Mouse (Mus musculus) right cerebral cortex, postnatal 36 days (tissue): ENCODE results near the gene Nr1h4.
"Not testable (repeated sequence)": the region's sequence is repeated elsewhere in the genome, so short reads cannot be mapped to it uniquely, and the experiment has no call there.

Experiments
- DNase-seq, 2 experiments: peaks; one replicate each; pipeline ENCODE4 v3.0.0; 2022; ENCODE audit warnings: low spot score in 2 of 2, mixed read lengths in 1 of 2

Nr1h4 gene

DNA sequence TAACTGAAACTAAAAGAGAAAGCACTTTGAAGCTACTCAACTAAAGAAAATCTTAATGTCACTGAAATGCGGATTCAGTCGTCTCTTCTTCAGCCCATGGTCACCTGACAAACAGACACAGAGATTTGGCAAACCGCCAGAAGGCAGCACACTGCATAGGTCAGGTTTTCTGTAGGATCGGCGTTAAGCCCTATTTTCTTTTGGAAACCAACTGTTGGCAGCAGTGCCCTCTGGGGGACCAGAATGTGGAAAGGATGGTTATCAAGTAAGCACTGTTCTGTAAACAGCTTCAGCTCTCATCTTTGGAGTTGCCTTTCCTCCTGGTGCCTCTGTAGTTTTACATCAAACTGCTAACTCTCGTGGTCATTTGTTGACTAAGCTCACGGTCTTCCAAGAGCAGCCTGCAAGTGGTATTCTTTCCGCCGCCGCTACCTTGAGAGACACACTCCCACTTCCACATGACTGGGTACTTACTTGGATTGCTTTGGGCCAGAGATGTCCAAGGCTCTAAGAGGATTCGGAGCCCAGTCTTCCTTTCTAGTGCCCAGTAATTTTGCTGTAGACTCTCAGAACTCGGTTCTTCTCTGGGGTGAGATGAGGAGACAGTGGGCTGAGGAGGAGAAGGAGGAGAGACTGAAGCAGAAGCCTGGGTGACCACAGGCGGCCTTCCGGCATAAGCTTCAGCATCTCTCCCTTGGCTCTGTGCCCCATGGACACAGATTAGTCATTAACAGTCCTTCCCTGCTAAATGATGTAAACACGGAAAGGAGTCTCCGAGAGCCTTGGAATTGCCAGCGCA, at the start of gene Nr1h4:
Gene Nr1h4, minus strand, starts transcription at position 657 of the 799 bp plus-strand sequence.
- no peak for DNase-seq

DNA sequence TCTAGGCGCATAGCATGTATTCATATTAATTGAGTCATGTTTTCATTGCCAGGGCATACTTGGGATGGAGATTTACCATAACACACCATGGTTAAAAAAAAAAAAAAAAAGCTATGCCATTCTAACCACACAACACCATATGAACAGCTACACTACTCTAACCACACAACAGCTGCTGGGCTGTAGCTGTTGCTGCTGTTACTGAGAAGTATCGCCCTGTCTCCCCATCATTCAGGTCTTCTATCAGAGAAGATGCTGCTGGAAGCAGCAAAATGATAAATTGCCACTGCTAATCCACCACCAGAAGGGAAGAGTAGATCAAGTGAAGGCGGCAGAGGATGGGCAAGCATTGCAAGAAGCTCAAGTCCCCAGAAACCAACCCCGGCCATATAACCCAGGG, 45.4 kb upstream of the Nr1h4 start:
- DNase-seq = no peak

DNA sequence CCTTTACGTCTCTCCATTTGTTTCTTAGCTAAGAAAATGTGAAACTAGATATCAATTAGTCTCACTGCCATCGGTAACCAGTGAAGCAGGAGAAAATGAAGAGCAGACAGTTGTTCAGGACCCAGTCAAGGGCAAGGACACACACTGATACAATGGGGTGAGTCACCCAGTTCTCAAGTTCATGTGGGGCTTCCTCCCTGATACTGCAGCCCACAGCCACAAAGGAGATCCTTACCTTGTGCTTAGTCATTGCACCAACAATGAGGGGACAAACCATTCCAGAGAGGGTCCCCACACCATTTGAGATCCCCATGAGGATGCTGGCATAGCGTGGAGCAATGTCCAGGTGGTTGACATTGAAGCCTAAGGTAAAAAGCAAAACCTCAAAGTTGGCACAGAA, 44.3 kb upstream of the Nr1h4 start:
- DNase-seq = no peak

DNA sequence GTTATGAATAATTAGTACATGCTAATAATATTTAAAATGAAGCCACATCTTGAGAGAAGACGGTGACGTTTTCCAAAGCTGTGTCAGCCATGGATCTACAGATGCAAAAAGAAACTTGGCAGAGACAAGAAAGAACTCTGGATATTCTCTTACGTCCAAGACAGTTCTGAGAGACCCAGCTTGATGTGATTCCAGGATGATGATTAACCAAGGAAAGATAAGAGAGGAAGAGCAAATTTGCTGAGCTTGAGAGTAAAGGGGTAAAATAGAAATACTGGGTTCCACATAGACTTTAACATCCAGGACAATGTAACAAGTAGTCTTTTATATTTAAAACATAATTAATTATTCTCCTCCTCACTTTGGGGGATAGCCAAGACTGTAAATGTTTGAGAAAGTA, 40.0 kb upstream of the Nr1h4 start:
- DNase-seq = no peak

DNA sequence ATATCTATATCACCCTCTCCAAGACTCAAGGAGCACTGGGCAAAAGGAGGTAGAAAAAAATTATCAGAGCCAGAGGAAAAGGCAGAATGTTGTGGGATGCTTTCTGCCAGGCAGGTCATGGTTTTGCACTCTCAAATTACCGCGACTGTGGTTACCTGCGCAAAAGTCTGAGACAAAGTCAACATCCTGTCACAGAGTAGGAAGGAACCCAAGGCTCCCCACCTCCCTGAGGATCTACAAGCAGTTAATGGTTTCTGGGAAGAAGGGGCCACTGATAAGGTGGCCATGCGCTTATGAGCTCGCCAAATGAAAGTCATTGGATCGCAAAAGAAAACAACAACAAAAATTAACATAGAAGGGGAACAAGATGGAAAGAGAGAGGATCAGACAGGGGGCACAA, 39.6 kb upstream of the Nr1h4 start:
- no peak for DNase-seq

DNA sequence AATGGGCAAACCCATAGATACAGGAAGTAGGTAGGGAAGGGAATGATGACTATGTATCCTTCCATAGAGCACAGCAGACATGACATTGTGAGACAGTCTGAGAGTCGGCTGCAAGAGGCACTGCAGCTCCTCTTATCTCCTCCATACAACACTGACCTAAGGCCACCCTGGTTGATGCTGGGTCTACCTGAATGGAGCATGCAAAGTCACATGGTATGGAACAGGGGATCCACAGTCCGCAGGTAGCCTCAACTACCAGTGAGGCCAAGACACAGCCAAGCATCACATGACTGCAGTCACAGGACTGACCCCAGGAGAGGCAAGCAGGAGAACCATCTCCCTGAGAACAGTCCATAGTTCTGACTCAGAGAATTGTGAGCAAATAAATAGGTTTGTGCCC, 34.0 kb upstream of the Nr1h4 start:
- no peak for DNase-seq

DNA sequence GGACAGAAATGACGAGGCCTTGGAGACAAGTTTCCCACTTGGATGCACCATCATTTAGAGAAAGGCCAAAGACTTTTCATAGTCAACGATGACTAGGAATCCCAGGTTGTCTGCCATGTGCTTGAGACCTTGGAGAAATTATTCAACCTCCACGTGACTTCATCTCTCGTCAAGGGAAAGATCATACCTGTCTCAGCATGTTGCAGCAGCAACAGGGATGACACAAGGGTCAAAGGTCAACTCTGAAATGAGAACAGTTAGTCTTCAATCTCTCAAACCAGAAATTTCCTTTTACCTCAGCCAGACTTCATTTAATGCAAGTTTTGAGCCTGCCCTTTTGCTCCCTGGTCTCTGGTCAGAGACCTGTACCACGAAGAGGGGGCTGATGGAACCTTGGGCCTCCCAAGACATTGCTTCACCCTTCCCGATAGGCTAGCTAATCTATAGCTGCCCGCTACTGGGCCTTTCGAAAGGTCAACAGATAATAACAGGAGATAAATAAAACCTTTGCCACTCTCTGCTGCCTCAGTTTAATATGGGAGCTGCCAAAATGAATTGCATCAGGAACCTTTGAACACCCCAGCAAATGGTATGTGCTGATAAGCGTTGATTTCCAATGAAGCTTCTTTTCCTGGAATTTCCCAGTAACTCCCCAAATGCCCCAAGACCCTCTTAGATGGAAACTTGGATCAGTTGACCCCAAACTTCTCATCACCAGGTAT, 32.1 kb upstream of the Nr1h4 start:
- DNase-seq = no peak

DNA sequence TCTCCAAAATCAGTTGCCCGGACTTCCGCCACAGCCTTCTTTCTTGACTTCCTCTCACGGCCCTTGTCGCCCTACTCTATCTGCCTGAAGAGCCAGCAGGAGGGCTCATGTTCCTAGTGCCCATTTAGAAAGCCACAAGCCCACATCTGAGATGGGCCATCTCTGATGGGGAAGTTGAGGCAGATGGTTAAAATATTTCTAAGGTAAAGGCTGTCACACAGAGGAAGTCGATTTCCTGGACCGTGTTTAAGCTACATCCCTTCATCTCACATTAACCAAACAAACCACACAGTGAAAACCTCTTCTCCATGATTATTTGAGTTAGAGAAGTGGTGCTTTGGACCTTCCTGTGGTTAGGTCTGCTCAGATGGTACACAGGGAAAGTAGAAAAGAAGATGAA, 28.7 kb upstream of the Nr1h4 start:
- DNase-seq = no peak

DNA sequence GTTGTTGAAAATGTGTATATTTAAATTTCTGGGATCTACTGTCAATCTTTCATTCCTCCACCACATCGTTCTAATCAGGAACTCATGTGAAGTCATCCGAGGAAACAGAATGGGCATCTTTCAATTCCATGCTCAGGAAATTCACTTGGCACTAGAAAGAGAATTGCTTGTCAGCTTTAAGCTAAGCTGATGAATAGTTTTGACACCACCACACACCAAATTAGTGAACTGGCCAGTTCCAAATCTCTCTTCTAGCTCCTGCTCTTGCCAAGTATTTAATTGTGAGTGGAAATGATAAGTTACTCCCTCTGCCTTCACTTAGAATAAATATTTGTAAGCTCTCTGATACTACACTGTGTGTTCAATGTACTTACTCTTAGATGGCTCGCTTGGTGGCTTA, 26.0 kb upstream of the Nr1h4 start:
- no peak for DNase-seq

DNA sequence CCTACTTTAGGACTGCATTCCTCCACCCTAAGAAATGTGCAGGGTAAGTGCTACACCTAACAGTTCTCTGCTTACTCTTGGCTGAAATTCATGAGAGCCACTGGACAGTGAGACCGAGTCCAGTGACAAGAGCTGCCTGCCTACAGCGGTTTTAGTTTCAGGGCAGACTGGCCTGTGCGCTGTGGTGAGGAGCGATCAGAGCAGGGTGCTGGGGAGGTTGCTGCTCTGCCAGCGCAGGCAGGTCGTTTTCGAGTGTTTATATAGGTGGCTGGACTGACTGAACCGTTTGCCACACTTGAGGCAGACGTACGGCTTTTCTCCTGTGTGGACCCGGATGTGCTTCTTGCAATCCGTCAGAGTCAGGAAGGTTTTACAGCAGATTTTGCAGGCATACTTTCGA, 21.5 kb upstream of the Nr1h4 start:
- DNase-seq = not testable (repeated sequence)

DNA sequence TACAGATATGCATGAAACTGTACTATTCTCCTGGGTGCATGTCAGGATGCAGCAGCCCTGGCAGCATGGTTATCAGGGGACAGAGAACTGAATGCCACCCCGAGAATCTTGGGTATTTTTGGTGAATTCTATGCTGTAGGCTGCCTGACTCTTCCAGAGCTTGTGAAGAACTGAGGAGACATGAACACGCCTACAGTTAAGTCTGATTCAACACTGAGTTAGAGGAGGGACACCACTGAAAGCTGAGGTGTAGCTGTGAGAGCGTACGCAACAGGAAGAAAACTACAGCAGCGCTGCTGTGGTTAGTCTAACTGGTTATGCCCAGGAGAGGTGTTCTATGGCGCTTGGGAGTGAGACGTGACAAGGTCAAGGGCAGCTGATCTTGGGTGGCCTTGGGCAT, 20.5 kb upstream of the Nr1h4 start:
- DNase-seq = peak in 1 of 2 experiments; percentile 12

DNA sequence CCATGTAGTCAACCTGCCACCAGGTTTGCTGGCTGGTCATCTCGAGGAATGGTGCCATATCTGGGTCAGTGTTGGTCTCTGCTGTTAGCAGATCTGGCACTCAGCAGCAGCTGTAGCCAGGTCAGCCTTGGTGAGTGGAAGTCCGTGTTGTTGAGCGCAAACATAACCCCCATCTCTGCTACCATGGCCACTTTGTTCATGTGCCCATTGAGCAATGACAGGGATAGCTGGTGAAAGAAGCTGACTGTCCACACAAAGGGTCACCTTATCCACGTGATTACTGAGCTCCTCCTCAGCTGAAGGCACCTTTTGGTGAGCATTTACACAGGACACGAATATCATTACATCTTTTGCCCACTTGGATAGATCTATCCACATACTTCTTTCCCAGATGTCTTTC, 19.6 kb upstream of the Nr1h4 start:
- no peak for DNase-seq

DNA sequence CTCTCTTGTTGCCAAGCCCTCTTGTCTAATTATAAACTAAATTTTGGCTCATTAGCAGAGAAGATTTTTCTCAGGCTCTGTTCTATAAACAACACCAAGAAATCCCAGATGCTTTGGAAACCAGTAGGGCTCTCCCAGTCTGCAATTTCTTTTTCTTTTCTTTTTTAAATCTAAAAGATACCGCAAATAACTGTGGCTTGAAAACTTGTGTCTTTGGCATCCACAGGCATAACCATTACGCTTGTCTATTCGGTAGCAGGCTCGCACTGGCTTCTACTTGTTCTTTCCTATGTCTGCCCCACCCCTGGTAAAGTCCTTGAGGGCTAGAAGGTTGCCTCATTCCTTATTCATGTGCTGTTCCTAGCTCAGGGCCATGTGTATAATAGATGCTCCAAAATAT, 18.3 kb upstream of the Nr1h4 start:
- no peak for DNase-seq

DNA sequence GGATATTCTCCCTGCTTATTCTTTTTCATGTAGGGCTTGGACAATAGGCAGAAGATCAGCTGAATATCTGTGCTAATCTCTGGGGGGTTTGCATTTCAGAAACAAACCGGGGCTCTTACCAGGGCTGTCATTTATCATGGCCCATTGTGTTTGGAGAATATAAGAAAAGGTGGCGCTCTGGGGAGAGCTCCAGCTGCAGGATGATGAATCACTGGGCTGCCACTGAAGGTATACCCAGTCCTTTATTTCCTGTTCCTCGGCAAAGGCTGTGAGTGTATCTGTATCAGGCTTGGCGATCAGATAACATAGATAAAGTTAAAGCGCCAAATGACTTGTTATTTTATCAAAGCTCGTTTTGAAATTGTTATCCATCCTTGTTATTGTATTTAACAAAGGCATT, 14.6 kb upstream of the Nr1h4 start:
- DNase-seq = no peak

DNA sequence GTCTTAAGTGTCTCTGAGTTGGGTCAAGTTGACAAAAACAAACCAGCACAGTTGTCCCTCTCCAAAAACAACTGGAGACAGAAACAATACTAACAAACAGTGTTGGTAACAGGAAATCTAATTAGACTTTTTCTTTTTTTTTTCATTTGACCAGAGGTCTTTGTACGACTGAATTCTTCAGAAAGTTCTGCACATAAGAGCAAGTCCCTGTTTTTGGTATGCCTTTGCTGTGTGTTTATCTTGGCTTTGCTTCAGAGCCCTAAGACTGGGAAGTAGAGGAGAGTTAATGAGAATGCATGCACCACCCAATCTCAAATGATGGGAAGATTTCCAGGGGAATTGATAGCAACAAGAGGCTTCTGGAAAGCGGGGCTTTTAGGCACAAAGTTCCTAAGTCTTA, 13.6 kb upstream of the Nr1h4 start:
- no peak for DNase-seq

DNA sequence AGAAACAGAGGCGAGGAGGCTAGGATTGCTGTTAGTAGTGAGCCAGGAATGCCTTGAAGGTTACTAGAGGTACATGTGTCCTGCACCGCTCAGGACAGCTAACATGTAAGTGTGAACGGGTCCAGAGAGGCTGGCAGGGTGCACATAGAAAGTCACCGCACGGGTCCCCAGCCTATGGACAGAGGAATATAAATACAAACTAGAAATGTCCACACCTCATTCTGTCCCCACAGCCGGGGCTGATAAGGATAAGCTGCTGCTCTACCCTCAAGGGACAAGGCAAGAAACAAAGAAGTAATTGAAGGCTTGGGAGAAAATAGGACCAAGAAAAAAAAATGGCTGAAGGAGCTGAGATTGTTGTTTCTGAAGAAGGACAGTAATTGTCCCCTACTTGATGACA, 10.5 kb upstream of the Nr1h4 start:
- no peak for DNase-seq

DNA sequence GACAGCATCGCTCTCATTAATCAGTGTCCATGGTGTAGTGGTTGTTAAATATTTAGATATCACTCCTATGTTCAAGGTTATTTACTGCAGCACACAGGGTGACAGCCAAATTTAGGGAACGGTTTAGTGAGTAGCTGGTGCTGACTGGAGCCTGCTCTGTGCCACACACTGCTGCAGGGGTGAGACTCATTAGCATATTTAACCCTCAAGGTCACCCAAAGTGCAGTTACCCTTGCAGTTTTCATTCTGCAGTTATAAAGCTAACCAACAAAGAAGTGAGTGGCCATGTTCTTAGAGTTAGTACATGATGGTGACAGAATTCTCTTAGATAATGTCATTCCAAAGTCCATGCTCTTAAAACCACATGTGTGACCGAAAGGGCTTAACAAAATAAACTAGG, 8.9 kb upstream of the Nr1h4 start:
- DNase-seq = no peak

DNA sequence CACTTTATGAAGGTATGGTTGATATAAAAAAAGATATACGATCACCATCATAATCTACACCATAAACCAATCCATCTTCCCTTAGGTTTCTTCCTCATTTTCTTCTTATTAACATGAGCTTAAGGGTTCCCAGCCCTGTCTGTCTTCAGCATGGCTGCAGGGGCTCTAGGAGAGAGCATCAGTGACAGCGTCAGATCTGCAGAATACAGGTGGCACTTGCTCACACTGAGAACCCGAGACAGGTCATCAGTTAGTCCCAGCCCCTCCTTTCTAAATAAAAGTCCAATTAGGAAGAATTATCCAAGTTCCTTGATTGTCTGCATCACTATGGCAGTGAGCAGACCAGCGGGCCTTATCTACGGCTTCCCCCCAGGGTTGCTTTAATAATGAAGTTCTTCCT, 934 bp downstream of the Nr1h4 start:
- no peak for DNase-seq

DNA sequence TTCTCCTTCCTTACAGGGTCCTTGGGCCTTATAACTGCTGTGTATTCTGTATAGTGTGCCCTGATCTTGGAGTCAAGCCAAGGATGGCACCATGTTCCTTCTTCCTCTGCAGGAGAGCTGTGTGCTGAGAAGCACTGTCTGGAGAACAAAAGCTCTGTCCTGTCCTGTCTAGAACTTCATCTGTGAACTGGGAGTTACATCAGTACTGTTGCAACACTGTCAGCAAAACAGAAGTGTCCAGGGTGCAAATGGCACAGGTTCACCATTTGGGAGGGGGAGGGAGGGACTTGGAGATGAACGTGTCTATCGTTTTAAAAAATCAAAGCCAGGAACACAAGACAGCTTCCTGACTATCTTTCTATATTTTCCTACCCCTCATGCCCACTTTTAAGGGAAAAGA, 1.4 kb downstream of the Nr1h4 start:
- no peak for DNase-seq

DNA sequence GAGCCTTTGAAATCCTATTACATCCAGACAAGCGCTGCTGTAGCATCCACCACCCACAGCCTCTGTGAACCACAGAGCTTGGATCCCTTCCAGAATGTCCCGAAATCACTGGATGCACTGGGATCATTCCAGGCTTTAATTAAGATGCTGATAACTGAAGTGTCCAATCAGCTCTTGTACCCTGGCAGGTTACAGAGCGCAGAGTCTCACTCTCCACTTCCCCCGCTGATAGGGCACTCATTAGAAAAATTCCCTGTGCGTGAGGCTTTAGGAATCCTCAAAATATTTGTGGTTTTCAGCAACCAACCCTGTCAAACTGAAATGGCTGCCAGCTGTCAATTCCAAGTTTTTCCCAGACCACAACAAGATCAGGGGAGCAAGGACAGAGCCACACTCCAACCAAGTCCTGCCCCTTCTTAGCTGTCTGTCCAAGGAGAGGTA, 2.2 kb downstream of the Nr1h4 start:
- DNase-seq = no peak

DNA sequence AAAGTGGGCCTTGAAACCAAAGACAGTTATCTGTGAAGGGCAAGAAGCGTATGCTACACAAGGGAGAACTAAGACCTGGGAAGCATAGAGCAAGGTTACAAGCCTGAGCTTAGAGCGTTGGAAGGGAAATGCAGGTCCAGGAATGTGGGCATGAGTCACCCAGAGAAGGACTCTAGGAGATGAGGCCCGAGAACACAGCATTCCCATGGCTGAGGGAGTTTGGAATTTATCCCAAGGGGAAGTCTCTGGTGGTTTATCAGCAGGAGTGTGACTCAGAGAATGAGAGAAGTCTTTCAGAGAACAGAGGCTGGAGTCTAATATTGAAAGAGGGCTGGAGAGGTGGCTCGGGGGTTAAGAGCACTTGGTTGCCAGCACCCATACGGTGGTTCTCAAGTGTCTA, 6.3 kb downstream of the Nr1h4 start:
- no peak for DNase-seq

DNA sequence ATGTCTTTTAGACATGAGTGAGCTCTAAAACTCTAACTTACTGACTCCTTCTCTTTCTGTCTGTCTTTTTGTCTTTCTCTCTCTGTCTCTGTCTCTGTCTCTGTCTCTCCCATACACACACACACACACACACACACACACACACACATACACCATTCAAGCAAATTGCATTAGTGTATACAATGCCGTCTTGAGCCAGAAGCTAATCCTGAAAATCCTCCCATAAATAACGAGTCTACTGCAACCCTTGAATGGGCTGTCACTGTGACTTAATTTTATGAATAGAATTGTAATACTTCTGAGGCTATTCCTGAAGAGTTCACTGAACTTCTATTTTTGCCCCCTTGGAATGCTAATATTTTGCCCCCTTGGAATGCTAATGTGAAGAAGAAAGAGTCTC, 7.6 kb downstream of the Nr1h4 start:
- DNase-seq = no peak

DNA sequence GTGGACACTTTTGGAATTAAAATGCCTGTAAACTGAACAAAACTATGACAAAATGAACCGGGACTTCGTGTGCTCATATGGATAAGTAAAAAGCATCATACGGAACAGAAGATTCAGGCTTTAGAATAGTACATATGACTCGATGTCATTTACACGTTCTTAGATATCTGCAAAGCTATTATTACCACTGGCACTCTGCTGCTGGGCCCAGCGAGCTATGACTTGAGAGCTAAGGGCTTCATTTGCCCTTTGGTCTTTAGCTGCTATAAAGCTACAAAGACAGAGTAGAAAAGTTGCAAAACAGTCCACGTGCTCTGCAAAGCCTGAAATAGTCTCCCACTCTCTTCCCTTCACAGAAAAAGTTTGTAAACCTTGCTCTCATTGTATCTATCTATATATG, 10.9 kb downstream of the Nr1h4 start:
- DNase-seq = no peak
